Mouse (Mus musculus): Measurements from ENCODE around the gene Plppr3.

GRCm38 (mm10) chr10:79849941-79850628, 24.3 kb downstream of the Plppr3 start:
- TF ChIP-seq EP300 (IDR thresholded peaks at IDR 0.05; ENCODE audit: low read depth) (no peak), CTCF (IDR thresholded peaks at IDR 0.05; ENCODE audit: low read depth) (no peak)

Data from heart, postnatal 0 days (tissue).